Mouse (Mus musculus): ENCODE results near the gene Olfr1424.
"Not testable (repeated sequence)": the region's sequence is repeated elsewhere in the genome, so short reads cannot be mapped to it uniquely, and the experiment has no call there.

Gene Olfr1424

DNA sequence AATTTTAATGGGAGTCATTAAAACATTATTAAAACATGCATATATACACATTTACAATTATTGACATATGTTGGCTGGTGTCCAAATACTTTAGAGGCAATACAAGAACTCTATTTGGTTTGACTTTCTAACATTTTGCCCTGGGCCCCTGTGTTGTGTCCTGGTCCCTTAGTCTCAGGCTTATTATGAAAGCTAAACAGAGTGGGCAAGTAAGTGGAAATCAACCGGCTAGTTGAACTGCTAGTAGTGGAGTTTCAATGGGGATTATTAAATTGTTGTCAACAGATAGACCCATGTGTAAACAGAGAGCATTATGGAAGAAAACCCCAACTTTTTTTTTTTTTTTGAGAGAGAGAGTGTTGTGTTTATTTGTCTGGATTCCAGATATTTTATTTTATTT, at the start of gene Olfr1424:
Olfr1424 (minus strand) TSS at position 101 of the 400 bp plus-strand sequence.
- not testable (repeated sequence) for DNase-seq (ENCODE audit: low read depth)

DNA sequence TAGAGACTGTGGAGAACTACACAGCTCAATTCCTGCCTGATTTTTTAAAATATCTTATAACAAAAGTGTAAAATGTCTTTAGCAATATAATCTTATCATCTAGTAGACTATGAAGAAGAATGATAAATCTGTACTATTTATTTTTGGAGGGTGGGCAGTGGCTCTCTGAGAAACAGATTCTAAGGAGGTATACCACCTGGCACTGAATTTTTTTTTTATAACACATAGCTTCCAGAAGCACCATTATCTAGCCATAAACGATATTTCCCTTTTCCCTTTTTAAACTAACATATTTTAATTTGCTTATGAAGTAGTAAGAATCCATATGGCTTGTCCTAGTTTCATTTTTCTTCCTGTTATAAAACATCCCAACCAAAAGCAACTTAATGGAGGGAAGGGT, 42.1 kb upstream of the Olfr1424 start:
- no peak for DNase-seq (ENCODE audit: low read depth)

DNA sequence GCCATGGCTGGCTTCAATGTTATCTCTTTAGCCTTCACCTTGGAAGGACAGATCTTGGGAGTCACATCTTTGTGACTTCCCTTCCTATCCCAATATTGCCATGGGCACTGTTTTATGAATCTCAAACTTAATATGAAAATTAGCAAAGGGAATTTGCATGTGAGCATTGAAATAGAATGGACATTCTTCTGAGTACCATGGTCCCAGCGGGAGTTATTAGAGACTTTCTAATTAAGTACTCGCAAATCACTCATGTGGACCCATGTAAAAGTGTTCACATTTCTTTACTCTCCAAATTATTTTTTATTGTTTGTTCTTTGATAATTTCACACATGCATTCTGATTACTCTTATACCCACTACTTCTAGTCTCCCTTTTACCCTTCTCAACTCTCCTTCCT, 40.8 kb upstream of the Olfr1424 start, which contains the start of gene Olfr1427:
Olfr1427 (minus strand) TSS at position 101 of the 400 bp plus-strand sequence.
- no peak for DNase-seq (ENCODE audit: low read depth)

DNA sequence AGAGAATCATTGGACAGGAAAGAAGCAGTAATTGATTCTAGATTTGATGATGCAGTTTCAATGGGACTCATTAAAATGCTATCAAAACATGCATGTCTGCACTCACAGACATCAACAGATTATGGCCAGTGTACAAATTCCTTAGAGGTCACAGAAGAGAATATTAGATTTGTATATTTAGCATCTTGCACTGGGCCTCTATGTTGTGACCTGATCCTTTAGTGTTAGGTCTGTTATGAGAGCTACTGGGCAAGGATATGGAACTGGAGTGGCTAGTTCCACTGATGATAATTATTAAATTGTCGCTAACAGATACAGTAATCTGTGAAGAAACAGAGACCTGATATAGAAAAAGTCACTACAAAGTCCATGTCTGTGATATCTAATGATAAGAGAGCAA, 29.4 kb upstream of the Olfr1424 start, which contains the start of gene Olfr1426:
Olfr1426 (minus strand) TSS at position 101 of the 400 bp plus-strand sequence.
- no peak for DNase-seq (ENCODE audit: low read depth)

DNA sequence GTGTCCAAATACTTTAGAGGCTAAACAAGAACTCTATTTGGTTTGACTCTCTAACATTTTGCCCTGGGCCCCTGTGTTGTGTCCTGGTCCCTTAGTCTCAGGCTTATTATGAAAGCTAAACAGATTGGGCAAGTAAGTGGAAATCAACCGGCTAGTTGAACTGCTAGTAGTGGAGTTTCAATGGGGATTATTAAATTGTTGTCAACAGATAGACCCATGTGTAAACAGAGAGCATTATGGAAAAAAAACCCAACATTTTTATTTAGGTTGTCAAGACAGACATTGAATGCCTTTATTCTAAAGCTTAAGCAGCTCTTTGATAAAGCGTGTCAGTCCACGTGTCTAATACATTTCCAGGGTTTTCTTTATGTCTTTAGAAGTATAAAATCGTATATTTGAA, 15.1 kb upstream of the Olfr1424 start, which contains the start of gene Olfr1425:
Olfr1425 (minus strand) TSS at position 101 of the 400 bp plus-strand sequence.
- not testable (repeated sequence) for DNase-seq (ENCODE audit: low read depth)

DNA sequence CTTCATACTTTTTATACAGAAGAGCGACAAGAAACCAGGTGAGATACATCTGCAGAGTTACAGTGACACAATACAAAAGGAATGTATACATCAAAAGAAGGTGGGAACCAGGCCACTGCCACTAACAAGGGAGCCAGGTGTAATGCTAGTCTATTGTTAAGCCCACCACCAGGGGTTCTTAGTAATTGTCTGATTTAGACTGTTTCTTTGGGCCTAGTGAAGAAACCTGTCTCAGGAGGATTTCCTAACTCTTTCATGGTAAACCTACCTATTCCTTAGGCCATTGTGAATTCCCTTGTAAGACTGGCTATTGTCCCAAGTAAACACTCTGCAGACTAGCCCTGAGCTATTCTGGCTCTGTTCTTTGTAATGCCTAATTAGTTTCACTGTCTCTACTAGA, 7.1 kb upstream of the Olfr1424 start:
- not testable (repeated sequence) for DNase-seq (ENCODE audit: low read depth)

DNA sequence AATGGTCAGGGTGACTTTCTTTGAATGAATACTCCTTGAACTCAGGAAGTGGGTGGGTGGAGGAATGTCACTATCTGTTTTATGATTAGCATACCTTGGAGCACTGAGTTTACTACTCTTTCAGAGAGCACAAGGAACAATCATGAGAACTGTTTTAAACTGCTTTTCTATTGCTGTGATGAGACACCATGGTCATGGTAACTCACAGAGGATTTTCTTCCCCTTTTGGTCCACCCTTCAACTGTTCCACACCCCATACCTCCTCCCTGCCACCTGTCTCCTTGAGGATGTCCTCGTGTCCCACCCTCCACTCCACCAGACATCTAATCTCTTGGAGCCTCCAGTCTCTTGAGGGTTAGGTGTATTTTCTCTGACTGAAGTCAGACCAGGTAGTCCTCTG, 5.3 kb upstream of the Olfr1424 start:
- DNase-seq (ENCODE audit: low read depth), result not testable (repeated sequence)

DNA sequence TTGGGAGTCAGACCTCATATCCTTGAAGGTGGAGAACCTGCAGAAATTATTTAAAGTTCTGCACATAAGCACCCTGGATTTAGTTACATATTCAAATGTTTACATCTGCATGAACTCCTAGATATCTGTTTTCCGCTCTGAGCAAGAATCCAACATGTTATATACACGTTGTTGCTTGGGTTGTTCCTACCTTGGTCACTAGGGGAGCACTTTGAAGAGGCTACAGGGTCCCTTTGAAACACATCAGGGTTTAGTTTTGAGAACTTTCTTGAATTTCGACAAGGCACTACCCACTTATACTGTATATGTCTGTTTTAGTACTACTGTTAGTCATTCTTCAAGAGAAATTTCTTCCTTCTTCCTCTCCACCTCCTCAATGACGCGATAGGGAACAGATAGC, 19.3 kb downstream of the Olfr1424 start:
- DNase-seq (ENCODE audit: low read depth), result no peak

DNA sequence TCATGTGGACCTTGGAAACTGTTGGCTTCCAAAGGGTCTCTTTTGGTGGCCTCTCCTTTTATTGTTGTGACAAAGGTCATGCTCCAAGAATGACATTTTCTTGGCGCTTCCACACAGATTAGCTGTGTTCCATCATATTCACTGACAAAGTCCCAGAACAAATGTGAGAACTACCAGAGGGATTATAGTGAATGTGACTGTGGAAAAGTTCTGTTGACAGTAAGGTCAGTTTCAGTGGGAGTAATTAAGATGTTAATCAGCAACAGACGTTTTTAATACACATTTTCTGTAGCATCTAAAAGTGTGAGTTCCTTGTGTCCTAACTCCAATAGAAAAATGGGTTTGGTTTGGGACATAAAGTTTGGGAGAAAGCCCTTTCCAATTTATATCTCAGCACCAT, 21.3 kb downstream of the Olfr1424 start, which contains the start of gene Olfr1423:
Olfr1423 (minus strand) TSS at position 101 of the 400 bp plus-strand sequence.
- DNase-seq (ENCODE audit: low read depth), result no peak

DNA sequence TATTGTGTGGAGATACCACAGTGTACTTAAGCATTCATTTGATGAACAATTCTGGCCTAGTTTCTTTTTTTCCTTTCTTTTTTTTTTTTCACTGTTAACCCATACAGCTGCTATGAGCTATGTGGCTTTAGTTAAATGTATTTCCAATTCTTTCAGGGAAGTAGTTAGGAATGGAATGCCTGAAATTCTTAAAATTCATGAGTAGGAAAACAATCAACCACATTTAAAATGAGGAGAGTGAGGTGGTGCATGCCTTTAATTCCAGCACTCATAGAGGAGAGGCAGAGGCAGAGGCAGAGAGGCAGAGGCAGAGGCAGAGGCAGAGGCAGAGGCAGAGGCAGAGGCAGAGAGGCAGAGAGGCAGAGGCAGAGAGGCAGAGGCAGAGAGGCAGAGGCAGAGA, 24.8 kb downstream of the Olfr1424 start:
- DNase-seq (ENCODE audit: low read depth), result no peak

DNA sequence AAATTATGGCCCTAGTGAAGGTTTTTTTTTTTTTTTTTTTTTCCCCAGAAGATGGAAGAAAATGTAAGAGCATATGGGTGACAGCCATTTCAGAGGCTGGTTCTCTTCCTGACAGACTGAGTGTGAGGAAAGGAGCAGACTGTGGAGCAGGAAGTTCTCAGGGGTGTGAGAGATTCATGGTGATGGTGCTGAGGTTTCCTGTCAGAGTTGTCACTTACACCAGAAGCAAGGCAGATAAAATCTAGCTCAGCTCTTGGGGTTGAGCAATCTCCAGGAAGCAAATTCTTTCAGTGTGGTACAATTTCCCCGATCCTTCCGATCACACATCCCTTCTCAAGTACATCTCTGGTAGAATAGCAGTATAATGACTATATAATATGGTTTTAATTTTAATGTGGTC, 35.9 kb downstream of the Olfr1424 start:
- DNase-seq (ENCODE audit: low read depth), result peak; percentile 72

DNA sequence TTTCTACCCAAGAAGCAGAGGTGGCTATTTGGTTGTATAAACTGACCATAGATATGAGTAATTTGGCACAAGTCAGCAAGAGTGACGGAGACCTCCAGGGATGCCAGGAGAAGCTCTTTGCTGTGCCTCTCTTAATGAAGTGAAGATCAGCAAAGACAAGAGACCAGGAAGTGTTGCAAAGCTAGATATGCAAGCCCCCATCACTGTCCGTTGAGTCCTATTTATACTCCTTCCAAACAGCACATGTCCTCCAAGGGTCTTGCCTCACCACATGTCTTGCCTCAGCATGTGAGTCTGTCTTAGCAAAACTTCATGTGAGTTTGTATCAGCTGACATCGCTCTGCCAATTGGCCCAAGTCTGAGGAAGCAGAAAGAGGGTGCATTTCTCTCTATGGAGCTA, 37.1 kb downstream of the Olfr1424 start:
- no peak for DNase-seq (ENCODE audit: low read depth)

DNA sequence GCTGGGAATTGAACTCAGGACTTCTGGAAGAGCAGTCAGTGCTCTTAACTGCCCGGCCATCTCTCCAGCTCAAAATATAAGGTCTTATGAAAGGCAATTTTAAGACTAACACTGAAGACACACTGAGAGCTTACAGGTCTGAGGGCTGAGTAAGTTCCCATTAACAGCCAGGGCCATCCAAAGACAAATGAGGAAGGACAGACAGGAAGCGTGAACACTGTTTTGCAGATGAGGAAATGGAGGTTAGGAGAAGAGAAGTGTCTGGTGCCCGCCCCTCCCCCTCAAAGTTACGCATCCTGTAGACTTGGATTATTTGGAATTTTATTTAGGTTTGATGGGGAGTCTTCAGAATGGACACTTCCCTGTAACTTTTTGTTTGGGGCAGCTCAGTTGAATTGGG, 38.3 kb downstream of the Olfr1424 start:
- no peak for DNase-seq (ENCODE audit: low read depth)

DNA sequence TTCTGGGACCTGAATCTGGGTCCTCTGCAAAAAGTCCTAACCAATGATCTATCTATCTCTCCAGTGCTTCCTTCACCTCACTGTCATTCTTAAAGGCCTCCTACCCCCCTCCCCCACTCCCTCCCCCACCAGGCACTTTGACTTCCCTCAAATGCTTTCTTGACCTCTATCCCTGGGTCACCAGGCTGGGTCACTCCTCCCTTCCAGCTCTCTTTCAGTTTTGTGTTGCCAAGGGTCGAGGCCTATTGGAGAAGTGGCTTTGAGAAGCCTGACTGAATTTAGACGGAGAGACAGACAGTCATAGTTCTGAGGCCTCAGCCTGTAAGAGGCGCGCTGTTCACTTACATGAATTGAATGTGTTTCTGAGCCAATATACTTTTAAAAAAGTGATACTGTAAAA, 46.3 kb downstream of the Olfr1424 start:
- no peak for DNase-seq (ENCODE audit: low read depth)

DNA sequence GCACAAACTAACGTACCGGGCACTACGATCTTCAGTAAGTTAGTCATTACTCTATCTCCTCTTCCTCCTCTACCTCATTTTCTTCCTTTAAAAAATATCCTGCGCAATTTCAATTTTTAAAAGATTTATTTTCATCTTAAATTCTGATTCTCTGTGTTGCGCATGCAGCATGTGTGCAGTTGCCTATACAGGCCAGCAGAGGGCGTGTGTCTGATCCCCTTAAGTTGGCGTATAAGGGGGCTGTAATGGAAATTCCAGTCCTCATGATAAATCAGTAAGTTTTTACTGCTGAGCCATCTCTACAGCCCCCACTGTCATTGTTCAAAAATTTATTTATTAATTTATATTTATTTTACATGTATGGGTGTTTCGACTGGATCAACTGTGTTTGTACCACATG, 46.8 kb downstream of the Olfr1424 start:
- DNase-seq (ENCODE audit: low read depth), result peak; percentile 50

DNA sequence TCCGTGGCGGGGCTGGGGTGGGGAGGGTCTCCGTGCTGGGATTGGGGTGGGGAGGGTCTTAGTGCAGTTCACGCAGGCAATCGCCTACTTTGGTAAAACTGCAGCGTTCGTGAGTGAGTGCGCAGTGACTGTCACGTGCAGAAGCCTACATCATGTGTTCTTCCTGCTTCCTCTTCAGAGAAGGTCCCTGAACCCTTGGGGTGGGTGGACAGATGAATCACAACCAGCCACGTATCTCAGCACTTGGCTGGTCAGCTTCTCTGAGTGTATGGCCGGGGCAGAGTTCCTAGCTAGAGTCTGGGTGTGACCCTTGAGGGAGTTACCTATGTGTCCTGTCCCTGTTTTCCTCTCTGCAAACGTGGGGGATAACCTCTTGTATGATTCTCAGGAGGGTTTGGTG, 49.3 kb downstream of the Olfr1424 start:
- DNase-seq (ENCODE audit: low read depth), result peak; percentile 65

DNA sequence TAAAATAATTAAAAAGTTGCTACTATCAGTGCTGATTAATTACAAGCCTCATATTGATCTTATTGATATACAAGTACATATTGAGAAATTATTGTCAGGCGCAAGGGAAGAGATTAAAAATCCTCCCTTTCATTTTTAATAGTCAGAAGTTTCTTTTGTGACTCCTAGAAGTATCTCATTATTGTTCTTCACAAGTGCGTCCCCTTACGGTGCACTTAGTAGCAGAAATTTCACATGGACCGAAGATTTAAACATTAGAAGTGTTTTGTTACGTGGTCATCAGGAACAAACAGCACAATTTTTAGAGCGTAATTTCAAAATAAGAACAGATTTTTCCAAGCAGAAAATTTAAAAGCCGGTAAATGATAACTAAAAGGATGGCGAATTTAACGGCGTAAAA, 49.9 kb downstream of the Olfr1424 start:
- DNase-seq (ENCODE audit: low read depth), result no peak

DNA sequence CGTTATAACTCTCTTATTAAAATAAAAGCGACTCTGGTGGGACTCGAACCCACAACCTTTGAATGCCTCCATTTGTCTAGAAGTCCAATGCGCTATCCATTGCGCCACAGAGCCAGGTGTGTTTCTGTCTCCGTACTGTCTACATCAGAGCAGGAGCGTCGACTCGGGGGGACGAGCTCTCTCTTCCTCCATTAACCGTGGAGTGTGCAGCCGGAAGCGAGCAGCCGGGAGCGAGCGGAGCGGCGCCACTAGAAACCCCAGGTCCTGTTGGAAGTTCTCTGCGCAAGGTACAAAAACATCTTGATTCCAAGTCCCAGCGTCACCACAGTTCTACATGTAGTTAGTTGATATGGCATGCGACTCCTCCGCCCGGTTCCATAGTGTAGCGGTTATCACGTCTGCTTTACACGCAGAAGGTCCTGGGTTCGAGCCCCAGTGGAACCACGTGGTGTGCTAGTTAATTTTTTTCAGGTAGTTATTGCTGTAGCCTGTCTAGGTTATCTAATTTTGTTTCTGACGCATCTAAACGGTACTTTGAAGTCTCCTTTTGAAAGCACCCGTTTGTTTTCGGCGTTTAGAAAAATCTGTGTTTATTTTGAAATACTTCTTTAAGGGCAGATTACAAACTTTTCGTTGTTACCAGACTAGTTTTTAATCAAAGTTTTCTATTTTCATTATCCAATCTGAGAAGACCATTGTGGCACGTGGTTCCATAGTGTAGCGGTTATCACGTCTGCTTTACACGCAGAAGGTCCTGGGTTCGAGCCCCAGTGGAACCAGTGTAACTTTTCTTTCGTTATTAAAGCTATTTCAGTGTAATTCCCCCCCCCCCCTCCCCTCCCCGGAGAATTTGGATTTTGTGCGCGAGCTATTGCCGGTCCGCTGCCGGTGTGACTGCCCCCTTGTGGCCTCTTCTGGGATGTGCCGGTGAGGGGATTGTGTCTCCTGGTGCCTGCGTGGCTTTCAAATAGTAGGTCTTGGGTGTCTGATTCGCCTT, 50.6 kb downstream of the Olfr1424 start:
- peak; percentile 95 for DNase-seq (ENCODE audit: low read depth)

DNA sequence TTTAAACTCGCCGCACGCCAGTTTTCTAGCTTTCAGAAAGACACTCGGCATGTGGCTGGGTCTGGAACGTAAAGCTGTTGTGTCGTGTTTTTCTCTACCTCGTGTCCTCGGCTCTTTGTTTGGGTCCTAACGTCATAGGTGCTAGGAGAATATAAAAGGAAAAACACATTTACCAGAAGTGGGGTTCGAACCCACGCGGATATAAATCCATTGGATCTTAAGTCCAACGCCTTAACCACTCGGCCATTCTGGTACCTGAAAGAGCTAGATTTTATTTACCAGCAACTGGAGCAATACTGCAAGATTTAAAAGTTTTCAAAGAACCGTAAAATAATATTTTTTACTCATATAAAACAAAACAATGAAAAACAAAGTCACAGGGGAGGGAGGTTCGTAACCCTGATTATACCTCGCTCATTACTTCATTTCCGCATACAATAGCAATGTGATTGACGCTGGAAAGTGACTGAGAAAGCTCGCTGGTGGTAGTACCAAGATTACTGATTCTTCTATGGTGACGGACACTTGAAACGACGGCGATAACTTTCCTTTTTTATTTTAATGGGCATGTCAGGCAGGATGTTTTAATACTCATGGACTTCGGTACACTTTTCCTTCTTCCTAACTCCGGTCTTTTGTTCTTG, 51.4 kb downstream of the Olfr1424 start:
- peak; percentile 93 for DNase-seq (ENCODE audit: low read depth)

DNA sequence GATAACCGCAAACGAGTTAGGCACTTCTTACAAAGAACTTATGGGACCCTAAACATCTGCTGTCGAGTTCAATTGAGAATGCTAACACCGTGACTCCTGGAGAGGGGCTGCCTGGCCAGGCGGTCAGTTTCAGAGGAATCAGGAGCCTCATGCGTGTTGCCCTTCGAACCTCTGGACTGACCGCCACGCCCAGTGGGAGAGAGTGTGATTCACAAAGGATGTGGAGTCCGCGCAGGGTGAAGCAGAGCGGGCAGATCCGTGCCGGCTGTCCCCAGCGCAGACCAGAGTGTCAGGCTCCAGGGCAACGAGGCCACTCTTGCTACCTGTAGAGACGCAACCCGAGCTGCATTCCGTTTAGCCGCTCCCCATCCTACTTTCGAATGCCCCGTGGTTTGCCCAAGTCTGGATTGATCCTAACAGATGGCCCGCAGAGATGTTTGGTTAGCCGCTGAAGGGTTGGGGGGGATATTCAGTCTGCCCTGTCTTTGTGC, 52.2 kb downstream of the Olfr1424 start:
- no peak for DNase-seq (ENCODE audit: low read depth)

DNA sequence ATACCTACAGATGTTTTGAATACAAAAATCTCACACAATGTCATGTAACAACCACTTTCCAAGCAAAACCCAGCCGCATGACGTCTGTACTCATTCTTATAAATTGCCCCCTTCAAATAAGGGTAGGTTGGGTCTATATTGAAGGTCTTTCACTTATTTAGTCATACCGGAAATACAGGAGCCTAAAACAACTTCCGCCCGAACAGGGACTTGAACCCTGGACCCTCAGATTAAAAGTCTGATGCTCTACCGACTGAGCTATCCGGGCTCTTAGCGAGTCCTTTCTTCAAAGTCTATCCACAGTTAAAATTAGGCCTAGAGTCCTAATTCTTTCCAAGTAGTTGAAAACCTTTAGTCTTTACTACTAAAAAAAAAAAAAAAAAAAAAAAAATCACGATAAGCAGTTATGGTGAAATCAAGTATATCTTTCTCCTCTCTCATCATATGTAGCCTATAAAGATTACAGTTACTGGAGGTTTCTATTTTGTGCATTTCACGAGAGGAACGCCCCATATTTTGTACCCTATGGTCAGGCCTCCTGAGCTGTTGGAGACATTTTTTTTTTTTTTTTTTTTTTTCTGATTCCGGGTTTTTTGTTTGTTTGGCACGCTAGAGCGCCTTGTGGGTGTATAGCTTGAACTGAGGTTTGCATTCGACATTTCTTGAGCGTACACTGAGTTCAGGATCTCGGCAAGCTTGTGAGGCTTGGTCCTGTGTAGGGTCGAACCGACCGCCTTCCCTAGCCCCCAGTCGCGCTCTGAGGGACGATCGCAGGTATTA, 52.8 kb downstream of the Olfr1424 start:
- DNase-seq (ENCODE audit: low read depth), result peak; percentile 90

Measured in induced T-regulatory cell, adult 2 months (primary cell).